Mouse (Mus musculus) hindbrain, embryonic 10.5 days (tissue): ENCODE results near the gene A930009A15Rik. TPM values are rescaled to one million over a fixed set of nuclear protein-coding genes. Genes with fewer than 3 reads are reported as not detected.

Source experiments
- DNase-seq: peaks from one replicate; pipeline ENCODE4 v3.0.0-alpha.2; 2017; ENCODE audit warnings: low spot score
- H3K27ac ChIP-seq: fragments of 300-500 bp; sonication (generic); 2 replicates; pipeline ENCODE4 v1.5.1; 2016; ENCODE audit warnings: mild to moderate bottlenecking, moderate library complexity
- H3K27me3 ChIP-seq: fragments of 300-500 bp; sonication (generic); 2 replicates; pipeline ENCODE4 v1.6.1; 2016; ENCODE audit warnings: mild to moderate bottlenecking; ENCODE audit not compliant: poor library complexity, insufficient read depth, severe bottlenecking
- H3K36me3 ChIP-seq: fragments of 300-500 bp; sonication (generic); 2 replicates; pipeline ENCODE4 v1.6.1; 2016; ENCODE audit warnings: mild to moderate bottlenecking, moderate library complexity
- H3K4me1 ChIP-seq: fragments of 300-500 bp; sonication (generic); replicated peaks from 2 replicates; pipeline ENCODE4 v1.6.1; 2016; ENCODE audit warnings: mild to moderate bottlenecking
- H3K4me3 ChIP-seq: fragments of 300-500 bp; sonication (generic); 2 replicates; pipeline ENCODE4 v1.5.1; 2016; ENCODE audit warnings: mild to moderate bottlenecking, moderate library complexity
- H3K9me3 ChIP-seq: fragments of 300-500 bp; sonication (generic); 2 replicates; pipeline ENCODE4 v1.6.1; 2016; ENCODE audit warnings: mild to moderate bottlenecking, moderate library complexity
- WGBS: fragments of 180-500 bp; shearing (Covaris S2); methylation state at CpG from one replicate; pipeline ENCODE4 v1.1.7; 2016; 5-methylcytosine and 5-hydroxymethylcytosine counted together
- polyA plus RNA-seq: library from polyadenylated mRNA; unstranded; fragments of >200 nt; fragmentation: Nextera tagmentation; extraction: Ambion mirVana; gene quantifications from 2 replicates; pipeline ENCODE4 v1.2.1, GENCODE M21; 2016

The A930009A15Rik gene
- 0.27 and 0.56 TPM in 2 replicates for polyA plus RNA-seq

- DNase-seq, result peak; percentile 10
- H3K4me1 ChIP-seq, result peaks cover 29% of the 10 kb centered on the region
- peaks cover 10% of the 10 kb centered on the region for H3K9me3 ChIP-seq
- 71% methylated on average over 15 of the region's 15 CpGs for WGBS
- H3K36me3 ChIP-seq, result no peaks in the 10 kb centered on the region
- peak within 1 kb of the TSS; percentile 85 for H3K27ac ChIP-seq
- 0 out of 2 replicates have a peak, but pooled peaks cover 4% of the 10 kb centered on the region for H3K27me3 ChIP-seq
- no peak within 1 kb of the TSS for H3K4me3 ChIP-seq
These were observed at the start of gene A930009A15Rik for GRCm38 (mm10) chr10:115569712-115570491. Gene A930009A15Rik (plus strand): TSS chr10:115569986.

- 41% methylated on average over 17 of the region's 17 CpGs for WGBS
- Histone ChIP-seq H3K9me3 (no peaks in the 10 kb centered on the region), H3K27ac (peak overlapping the region; percentile 56), H3K27me3 (0 out of 2 replicates have a peak, but pooled peaks cover 7% of the 10 kb centered on the region), H3K36me3 (no peaks in the 10 kb centered on the region), H3K4me1 (peaks cover 25% of the 10 kb centered on the region), H3K4me3 (no peak overlapping the region)
- peak; percentile 26 for DNase-seq
These were observed 49.3 kb upstream of the A930009A15Rik start for GRCm38 (mm10) chr10:115520200-115521080.

GRCm38 (mm10) chr10:115521081-115521451 is 48.7 kb upstream of the A930009A15Rik start:
- 10% methylated on average over 4 of the region's 4 CpGs for WGBS
- Histone ChIP-seq H3K27me3 (0 out of 2 replicates have a peak, but pooled peaks cover 7% of the 10 kb centered on the region), H3K4me3 (no peak overlapping the region), H3K36me3 (no peaks in the 10 kb centered on the region), H3K9me3 (no peaks in the 10 kb centered on the region), H3K4me1 (peaks cover 25% of the 10 kb centered on the region), H3K27ac (peak overlapping the region; percentile 56; the same call in 1 of the 2 replicates)
- DNase-seq, result peak; percentile 14

GRCm38 (mm10) chr10:115528892-115529291 is 40.9 kb upstream of the A930009A15Rik start:
- H3K4me1 ChIP-seq, result no peaks in the 10 kb centered on the region
- H3K9me3 ChIP-seq, result no peaks in the 10 kb centered on the region
- H3K4me3 ChIP-seq, result no peak overlapping the region
- H3K36me3 ChIP-seq, result no peaks in the 10 kb centered on the region
- H3K27me3 ChIP-seq, result no peaks in the 10 kb centered on the region
- WGBS, result 75% methylated on average over 4 of the region's 4 CpGs
- no peak overlapping the region for H3K27ac ChIP-seq
- DNase-seq, result no peak

- no peak for DNase-seq
- Histone ChIP-seq H3K27me3 (no peaks in the 10 kb centered on the region), H3K27ac (no peak overlapping the region), H3K4me3 (no peak overlapping the region), H3K9me3 (peaks cover 4% of the 10 kb centered on the region; the same call in 1 of the 2 replicates), H3K36me3 (no peaks in the 10 kb centered on the region), H3K4me1 (no peaks in the 10 kb centered on the region)
- WGBS, result 88% methylated on average over 12 of the region's 12 CpGs
These were observed 40.0 kb upstream of the A930009A15Rik start for GRCm38 (mm10) chr10:115529768-115530167.

- Histone ChIP-seq H3K36me3 (no peaks in the 10 kb centered on the region), H3K9me3 (peaks cover 4% of the 10 kb centered on the region; the same call in 1 of the 2 replicates), H3K27ac (no peak overlapping the region), H3K4me1 (no peaks in the 10 kb centered on the region), H3K27me3 (no peaks in the 10 kb centered on the region), H3K4me3 (no peak overlapping the region)
- WGBS, result 74% methylated on average over 2 of the region's 2 CpGs
- no peak for DNase-seq
These were observed 39.0 kb upstream of the A930009A15Rik start for GRCm38 (mm10) chr10:115530746-115531145.

- no peak overlapping the region for H3K27ac ChIP-seq
- 91% methylated on average over 6 of the region's 6 CpGs for WGBS
- no peaks in the 10 kb centered on the region for H3K27me3 ChIP-seq
- no peak for DNase-seq
- no peaks in the 10 kb centered on the region for H3K4me1 ChIP-seq
- no peaks in the 10 kb centered on the region for H3K9me3 ChIP-seq
- no peak overlapping the region for H3K4me3 ChIP-seq
- H3K36me3 ChIP-seq, result no peaks in the 10 kb centered on the region
These were observed 26.9 kb upstream of the A930009A15Rik start for GRCm38 (mm10) chr10:115542917-115543316.

- H3K27me3 ChIP-seq, result no peaks in the 10 kb centered on the region
- DNase-seq, result no peak
- 57% methylated on average over 7 of the region's 7 CpGs for WGBS
- no peaks in the 10 kb centered on the region for H3K36me3 ChIP-seq
- H3K9me3 ChIP-seq, result no peaks in the 10 kb centered on the region
- no peak overlapping the region for H3K27ac ChIP-seq
- no peak overlapping the region for H3K4me3 ChIP-seq
- peaks cover 7% of the 10 kb centered on the region for H3K4me1 ChIP-seq
These were observed 19.5 kb upstream of the A930009A15Rik start for GRCm38 (mm10) chr10:115550253-115550652.

- WGBS, result 82% methylated on average over 3 of the region's 3 CpGs
- no peaks in the 10 kb centered on the region for H3K27me3 ChIP-seq
- no peak overlapping the region for H3K27ac ChIP-seq
- H3K4me3 ChIP-seq, result no peak overlapping the region
- H3K4me1 ChIP-seq, result peaks cover 7% of the 10 kb centered on the region
- no peak for DNase-seq
- H3K36me3 ChIP-seq, result no peaks in the 10 kb centered on the region
- H3K9me3 ChIP-seq, result no peaks in the 10 kb centered on the region
These were observed 18.7 kb upstream of the A930009A15Rik start for GRCm38 (mm10) chr10:115551069-115551468.

- Histone ChIP-seq H3K4me1 (peaks cover 18% of the 10 kb centered on the region), H3K9me3 (no peaks in the 10 kb centered on the region), H3K27me3 (no peaks in the 10 kb centered on the region), H3K36me3 (no peaks in the 10 kb centered on the region), H3K27ac (no peak overlapping the region), H3K4me3 (no peak overlapping the region)
- WGBS, result 62% methylated on average over 11 of the region's 11 CpGs
- DNase-seq, result no peak
These were observed 16.3 kb upstream of the A930009A15Rik start for GRCm38 (mm10) chr10:115553352-115554113.

GRCm38 (mm10) chr10:115555191-115555765 is 14.5 kb upstream of the A930009A15Rik start:
- Histone ChIP-seq H3K27ac (no peak overlapping the region), H3K36me3 (no peaks in the 10 kb centered on the region), H3K4me3 (no peak overlapping the region), H3K27me3 (0 out of 2 replicates have a peak, but pooled peaks cover 3% of the 10 kb centered on the region), H3K4me1 (peaks cover 18% of the 10 kb centered on the region), H3K9me3 (no peaks in the 10 kb centered on the region)
- no peak for DNase-seq
- 83% methylated on average over 2 of the region's 2 CpGs for WGBS

GRCm38 (mm10) chr10:115556738-115557242 is 13.0 kb upstream of the A930009A15Rik start:
- Histone ChIP-seq H3K27ac (0 out of 2 replicates have a peak overlapping the region, but pooled peaks have one; percentile 30), H3K4me1 (peaks cover 18% of the 10 kb centered on the region), H3K27me3 (0 out of 2 replicates have a peak, but pooled peaks cover 3% of the 10 kb centered on the region), H3K9me3 (no peaks in the 10 kb centered on the region), H3K36me3 (no peaks in the 10 kb centered on the region), H3K4me3 (no peak overlapping the region)
- 19% methylated on average over 12 of the region's 12 CpGs for WGBS
- DNase-seq, result peak; percentile 34
